In the genomic region with DNA sequence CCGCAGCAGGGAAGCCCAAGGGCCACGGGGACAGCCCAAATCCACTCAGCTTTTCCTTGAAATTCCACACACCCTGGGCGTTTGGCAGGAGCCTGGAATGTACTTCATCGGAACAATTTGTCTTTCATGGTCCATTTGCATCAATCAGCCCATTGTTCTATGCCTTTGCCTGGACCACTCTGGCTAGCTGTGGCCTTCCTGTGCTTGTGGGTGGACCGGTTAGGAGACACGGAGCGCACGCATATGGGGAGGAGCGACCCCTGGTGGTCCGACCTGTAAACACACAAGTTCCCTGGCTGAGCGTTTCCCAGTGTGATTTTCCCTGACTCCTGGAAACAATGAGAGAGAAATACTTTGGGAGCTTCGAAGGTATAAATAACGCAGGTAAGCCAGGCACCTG, we compare ENCODE assay signal across 8 mouse cellular contexts. TPM values are rescaled to one million over a fixed set of nuclear protein-coding genes. Genes with fewer than 3 reads are reported as not detected.
DNase-seq lines count a peak whose midpoint lies in the region; ATAC-seq and TF ChIP-seq lines count a peak whose summit lies in the region.

No protein-coding gene starts in this region.

- peak; percentile 45; the same call in 1 of the 2 replicates for ATAC-seq in limb, embryonic 13.5 days (ENCODE audit: low FRiP score, low read depth)
- ATAC-seq in stomach, postnatal 0 days (ENCODE audit: low FRiP score, low TSS enrichment) = peak; percentile 55

- peaks cover 40% of the 10 kb centered on the region for H3K4me1 ChIP-seq in embryonic facial prominence, embryonic 10.5 days
- peaks cover 26% of the 10 kb centered on the region for H3K4me1 ChIP-seq in limb, embryonic 13.5 days
- peaks cover 6% of the 10 kb centered on the region for H3K4me1 ChIP-seq in stomach, postnatal 0 days (replicated peaks; ENCODE audit: control insufficient read depth, insufficient read depth)

- no peak overlapping the region for H3K9ac ChIP-seq in limb, embryonic 13.5 days
- H3K9ac ChIP-seq in stomach, postnatal 0 days (ENCODE audit: low read length) = no peak overlapping the region

- H3K9me3 ChIP-seq in embryonic facial prominence, embryonic 10.5 days = no peaks in the 10 kb centered on the region
- H3K9me3 ChIP-seq in limb, embryonic 13.5 days = no peaks in the 10 kb centered on the region
- H3K9me3 ChIP-seq in stomach, postnatal 0 days (ENCODE audit: control insufficient read depth, low read length) = no peaks in the 10 kb centered on the region

- H3K36me3 ChIP-seq in embryonic facial prominence, embryonic 10.5 days (replicated peaks) = no peaks in the 10 kb centered on the region
- H3K36me3 ChIP-seq in limb, embryonic 13.5 days = no peaks in the 10 kb centered on the region
- H3K36me3 ChIP-seq in stomach, postnatal 0 days (ENCODE audit: control insufficient read depth, insufficient read depth, low read length) = no peaks in the 10 kb centered on the region

- peak; percentile 97 for TF ChIP-seq CTCF in stomach, postnatal 0 days (IDR thresholded peaks at IDR 0.05; ENCODE audit: low read depth)

- H3K27me3 ChIP-seq in embryonic facial prominence, embryonic 10.5 days (replicated peaks; ENCODE audit: low read depth, poor library complexity, severe bottlenecking) = peaks cover 21% of the 10 kb centered on the region
- no peaks in the 10 kb centered on the region for H3K27me3 ChIP-seq in limb, embryonic 13.5 days
- H3K27me3 ChIP-seq in stomach, postnatal 0 days (ENCODE audit: control insufficient read depth, insufficient read depth, low read length) = no peaks in the 10 kb centered on the region

- no peak overlapping the region for H3K4me2 ChIP-seq in limb, embryonic 13.5 days (replicated peaks)
- H3K4me2 ChIP-seq in stomach, postnatal 0 days (replicated peaks; ENCODE audit: low read depth) = no peak overlapping the region

- TF ChIP-seq EP300 in stomach, postnatal 0 days (optimal IDR thresholded peaks at IDR 0.05) = no peak

- 0 out of 2 replicates have a peak overlapping the region, but pooled peaks have one; percentile 10 for H3K27ac ChIP-seq in embryonic facial prominence, embryonic 10.5 days (replicated peaks)
- H3K27ac ChIP-seq in limb, embryonic 13.5 days = no peak overlapping the region
- no peak overlapping the region for H3K27ac ChIP-seq in stomach, postnatal 0 days (replicated peaks)

- 13% methylated on average over 13 of the region's 13 CpGs for WGBS in embryonic facial prominence, embryonic 10.5 days
- 13% methylated on average over 13 of the region's 13 CpGs for WGBS in limb, embryonic 13.5 days
- 16% methylated on average over 13 of the region's 13 CpGs for WGBS in stomach, postnatal 0 days

- H3K4me3 ChIP-seq in embryonic facial prominence, embryonic 10.5 days = no peak overlapping the region
- no peak overlapping the region for H3K4me3 ChIP-seq in limb, embryonic 13.5 days
- H3K4me3 ChIP-seq in stomach, postnatal 0 days (ENCODE audit: low read depth, low read length) = no peak overlapping the region

- DNase-seq in 416B (ENCODE audit: low read depth) = peak; percentile 65
- DNase-seq in adrenal gland, postnatal 10 days = peak; percentile 87
- DNase-seq in embryonic facial prominence, embryonic 10.5 days (ENCODE audit: low spot score) = peak; percentile 87
- DNase-seq in heart, adult 8-10 months (ENCODE audit: low spot score) = peak; percentile 80
- DNase-seq in kidney, adult 8-10 months = peak; percentile 48 to 67
- DNase-seq in neural tube, embryonic 10.5 days (ENCODE audit: extremely low spot score, low spot score) = peak; percentile 84
- peak; percentile 85 for DNase-seq in stomach, postnatal 0 days (ENCODE audit: low spot score)

RNA-seq across cellular contexts. Expression of a gene that starts 2.0 kb away (rescaled TPM):
- 10 to 100 TPM in 1 of 2 experiments, 1 to 10 TPM in 1; 7.7 to 41.7 TPM for total RNA-seq in adrenal gland, postnatal 10 days (2021)
- 5.5 and 7.9 TPM in 2 replicates for polyA plus RNA-seq in embryonic facial prominence, embryonic 10.5 days (2016; fragmentation: Nextera tagmentation; extraction: Ambion mirVana)
- 1 to 10 TPM in 2 of 4 experiments, under 1 TPM in 2; 0.44 to 2.4 (median 1.1) TPM for total RNA-seq in heart, adult 8-10 months (2022)
- polyA plus RNA-seq in limb, embryonic 13.5 days (2015; fragmentation: Nextera tagmentation; extraction: Ambion mirVana) = 241 and 246 TPM in 2 replicates
- 4.2 and 6.8 TPM in 2 replicates for polyA plus RNA-seq in stomach, postnatal 0 days (2015; fragmentation: Nextera tagmentation; extraction: Ambion mirVana)

RNA-seq across cellular contexts. Expression of a gene that starts 15.3 kb away (rescaled TPM):
- total RNA-seq in adrenal gland, postnatal 10 days (2021) = 10 to 100 TPM; 42.9 to 82.7 TPM
- 29.0 and 32.2 TPM in 2 replicates for polyA plus RNA-seq in embryonic facial prominence, embryonic 10.5 days (2016; fragmentation: Nextera tagmentation; extraction: Ambion mirVana)
- 10 to 100 TPM in 1 of 4 experiments, 1 to 10 TPM in 3; 7.2 to 12.7 (median 8.4) TPM for total RNA-seq in heart, adult 8-10 months (2022)
- polyA plus RNA-seq in limb, embryonic 13.5 days (2015; fragmentation: Nextera tagmentation; extraction: Ambion mirVana) = 56.6 and 62.8 TPM in 2 replicates
- 91.1 and 92.2 TPM in 2 replicates for polyA plus RNA-seq in stomach, postnatal 0 days (2015; fragmentation: Nextera tagmentation; extraction: Ambion mirVana)

RNA-seq across cellular contexts. Expression of a gene that starts 37.2 kb away (rescaled TPM):
- under 1 TPM; 0.21 TPM for total RNA-seq in adrenal gland, postnatal 10 days (2021)
- 7.5 TPM in 2 replicates for polyA plus RNA-seq in embryonic facial prominence, embryonic 10.5 days (2016; fragmentation: Nextera tagmentation; extraction: Ambion mirVana)
- total RNA-seq in heart, adult 8-10 months (2022) = 1 to 10 TPM; 5.0 to 8.6 (median 5.5) TPM
- 7.2 and 8.5 TPM in 2 replicates for polyA plus RNA-seq in limb, embryonic 13.5 days (2015; fragmentation: Nextera tagmentation; extraction: Ambion mirVana)
- polyA plus RNA-seq in stomach, postnatal 0 days (2015; fragmentation: Nextera tagmentation; extraction: Ambion mirVana) = 128 and 140 TPM in 2 replicates

RNA-seq across cellular contexts. Expression of a gene that starts 54.9 kb away (rescaled TPM):
- 1 to 10 TPM; 2.6 to 5.1 TPM for total RNA-seq in adrenal gland, postnatal 10 days (2021)
- polyA plus RNA-seq in embryonic facial prominence, embryonic 10.5 days (2016; fragmentation: Nextera tagmentation; extraction: Ambion mirVana) = 1.1 and 4.4 TPM in 2 replicates
- total RNA-seq in heart, adult 8-10 months (2022) = over 10,000 TPM in 2 of 4 experiments, 1,000 to 10,000 TPM in 2; 8,821 to 11,650 (median 10,060) TPM
- 84.9 and 88.9 TPM in 2 replicates for polyA plus RNA-seq in limb, embryonic 13.5 days (2015; fragmentation: Nextera tagmentation; extraction: Ambion mirVana)
- polyA plus RNA-seq in stomach, postnatal 0 days (2015; fragmentation: Nextera tagmentation; extraction: Ambion mirVana) = 36.4 and 39.9 TPM in 2 replicates

Comparison
In these comparisons a context has a peak if more than half of its experiments do, and no peak if none do; other contexts are left out.
1. RNA of a gene that starts 2.0 kb away (polyA plus RNA-seq): 241 to 246 TPM in limb, embryonic 13.5 days; 5.5 to 7.9 TPM in embryonic facial prominence, embryonic 10.5 days and 4.2 to 6.8 TPM in stomach, postnatal 0 days; every median in the first group is over 10 times any median in the second.
2. RNA of a gene that starts 37.2 kb away (polyA plus RNA-seq): 128 to 140 TPM in stomach, postnatal 0 days; 7.2 to 8.5 TPM in limb, embryonic 13.5 days and 7.5 TPM in embryonic facial prominence, embryonic 10.5 days; every median in the first group is over 10 times any median in the second.
3. Peak in every context shown above with its lines, with median percentiles within 50 percentile points of each other: DNase-seq.